Mouse (Mus musculus) right cerebral cortex, postnatal 14 days (tissue): ENCODE measurements at regions not wholly inside any gene's neighbourhood (a gene's known extent, or its start where the extent isn't known, plus 50 kb on each side); places are given as distances from the start of the nearest gene placed in this dataset.

Experiments
- DNase-seq: peaks from one replicate; pipeline ENCODE4 v3.0.0; 2022

DNA sequence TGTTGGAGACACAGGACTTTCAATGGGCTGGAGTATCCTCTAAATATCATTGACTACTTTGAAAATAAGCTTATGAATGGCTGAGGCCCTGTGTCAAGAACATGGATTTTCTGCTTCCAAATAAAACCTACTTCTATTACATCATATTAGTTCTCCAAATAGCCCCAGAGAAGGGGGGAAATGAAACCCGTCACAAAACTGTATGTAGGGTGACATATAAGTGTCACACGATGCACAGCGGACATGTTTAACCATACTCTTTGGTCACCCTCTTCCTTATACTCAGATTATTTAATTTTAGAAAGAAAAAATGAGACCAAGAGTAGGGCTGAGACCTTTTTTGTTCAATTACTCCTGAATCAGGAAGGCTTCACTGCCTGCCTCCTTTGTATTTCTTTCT, 189.2 kb upstream of the Creb1 start:
- no peak for DNase-seq

DNA sequence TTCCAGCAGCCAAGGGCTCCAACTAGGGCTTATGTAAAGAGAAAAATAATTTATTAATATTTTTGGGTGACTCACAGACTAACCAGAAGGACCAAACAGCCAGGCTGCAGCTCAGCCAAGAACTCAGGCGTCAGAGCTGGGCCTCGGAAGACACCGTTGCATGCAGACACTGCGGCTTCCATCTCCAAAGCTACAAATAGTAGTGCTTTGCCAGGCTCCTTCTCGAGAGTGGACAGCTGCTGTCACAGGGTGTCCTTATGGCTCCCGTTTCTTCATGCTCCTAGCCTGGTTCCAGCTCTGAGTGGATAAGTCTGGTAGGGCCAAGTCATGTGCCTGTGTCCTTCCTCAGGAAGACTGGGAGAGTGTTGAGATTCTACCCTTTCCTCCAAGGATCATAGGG, 190.8 kb upstream of the Creb1 start:
- DNase-seq, result no peak

DNA sequence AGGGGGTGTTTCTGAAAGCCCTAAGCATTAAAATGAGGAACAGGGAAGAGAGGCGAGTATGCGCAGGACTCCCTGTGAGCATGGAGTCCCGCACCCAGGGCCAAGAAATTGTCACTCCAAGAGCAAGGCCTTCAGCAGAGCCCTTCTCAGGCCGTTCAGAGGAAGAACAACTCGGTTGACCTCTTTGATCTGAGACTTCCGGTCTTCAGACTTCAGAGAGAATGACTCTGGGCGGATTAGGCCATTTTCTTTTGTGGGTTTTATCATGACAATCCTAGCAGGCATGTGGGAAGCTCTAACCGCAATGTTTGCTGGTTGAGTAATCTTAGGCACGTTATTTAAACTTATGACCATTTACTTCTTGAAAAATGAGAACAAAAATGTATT, 193.9 kb upstream of the Creb1 start:
- DNase-seq, result no peak

DNA sequence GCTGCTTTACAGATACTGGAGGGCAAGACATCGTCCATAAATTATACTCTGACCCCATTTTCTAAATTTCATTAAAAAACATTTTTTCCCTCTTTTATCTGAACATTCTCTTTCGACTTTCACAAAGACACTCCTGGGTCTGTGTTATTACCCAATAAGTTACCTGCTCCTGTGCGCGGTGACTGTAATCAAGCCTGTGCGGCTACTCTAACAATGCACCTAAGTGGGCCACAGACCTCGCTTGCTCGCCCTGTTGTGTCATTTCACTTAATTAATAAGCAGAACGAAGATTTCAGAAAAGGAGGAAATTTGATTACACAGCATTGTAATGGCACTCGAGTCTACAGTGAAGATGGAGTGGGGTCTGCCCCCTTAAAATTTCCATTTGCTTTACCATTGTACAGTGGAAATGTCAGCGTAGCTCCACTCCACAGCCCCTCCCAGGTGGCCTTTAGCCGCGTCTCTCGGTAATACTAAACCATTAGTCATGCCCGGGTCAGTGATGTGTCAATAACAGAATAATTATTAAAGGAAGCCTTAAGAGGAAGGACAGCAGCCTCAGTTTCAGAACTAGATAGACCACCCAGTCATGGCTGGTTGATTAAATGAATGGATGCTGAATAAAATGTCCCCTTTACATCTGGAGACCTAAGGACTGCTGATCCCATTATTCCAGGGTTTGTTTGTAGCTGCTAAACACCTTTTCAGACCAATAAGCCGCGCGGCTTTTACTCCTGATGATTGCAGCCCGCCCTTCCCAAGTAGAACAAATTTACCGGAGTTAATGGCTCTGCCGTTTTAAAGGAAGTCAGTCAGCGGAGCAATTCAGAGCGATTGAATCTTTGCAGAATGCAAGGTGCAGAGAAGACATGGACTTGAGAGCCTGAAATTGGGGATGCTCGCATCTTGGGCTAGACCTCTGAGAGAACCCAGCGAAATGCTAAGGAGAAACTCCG, 194.5 kb upstream of the Creb1 start:
- no peak for DNase-seq

DNA sequence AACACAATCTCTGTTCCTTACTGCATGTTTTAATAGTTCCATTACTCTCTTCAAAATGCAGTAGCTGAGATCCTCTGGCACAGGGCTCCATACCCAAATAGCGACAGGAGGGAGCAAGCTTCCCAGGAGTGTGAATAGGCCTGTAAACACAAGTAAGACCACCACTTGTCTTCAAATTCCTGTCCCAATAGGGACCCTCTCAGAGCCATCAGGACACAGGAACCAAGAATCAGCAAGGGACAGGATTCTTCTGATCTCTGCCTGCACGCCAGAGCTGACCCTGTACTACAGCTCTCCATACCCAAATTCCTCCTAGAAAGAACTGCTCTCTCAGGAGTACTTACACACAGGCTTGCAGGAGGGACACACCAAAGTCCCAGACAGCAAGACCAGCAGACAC, 200.9 kb upstream of the Creb1 start:
- DNase-seq, result no peak

DNA sequence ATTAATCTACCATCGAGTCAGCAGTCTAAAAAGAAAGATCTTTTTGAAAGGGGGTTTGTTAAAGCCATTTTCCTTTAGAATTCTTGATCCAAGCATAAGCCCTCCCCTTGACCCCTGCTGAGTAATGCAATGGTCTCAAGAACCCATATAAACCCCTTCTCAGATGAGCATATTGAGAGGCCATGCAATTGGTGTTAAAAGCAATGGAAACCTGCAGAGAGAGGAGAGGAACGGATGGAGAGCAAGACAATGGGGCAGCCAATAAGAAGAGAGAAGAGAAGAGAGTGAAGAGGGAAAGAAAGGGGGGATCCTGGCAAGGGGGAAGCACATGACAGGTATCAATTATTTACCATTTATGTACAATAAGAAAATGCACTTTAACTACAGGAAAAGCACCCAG, 201.7 kb upstream of the Creb1 start:
- DNase-seq, result no peak

DNA sequence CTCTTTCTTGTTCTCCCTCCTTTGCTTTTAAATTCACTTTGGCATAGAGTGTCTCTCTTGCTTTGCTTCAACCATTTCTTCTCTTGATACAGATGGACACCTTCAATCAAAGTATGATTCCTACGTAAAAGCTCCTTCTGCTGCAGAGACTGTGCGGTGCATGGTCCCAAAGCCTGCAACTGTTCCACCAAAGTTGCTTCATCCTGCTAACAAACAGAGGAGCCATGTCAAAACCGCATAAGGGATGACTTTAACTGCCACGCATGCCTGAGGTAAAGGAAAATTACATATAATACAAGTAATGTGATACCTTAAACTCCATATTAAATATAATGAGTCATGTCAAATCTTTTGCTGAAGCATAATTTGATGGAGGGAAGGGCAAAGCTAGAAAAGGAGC, 200.1 kb upstream of the Klf7 start:
- DNase-seq, result no peak

DNA sequence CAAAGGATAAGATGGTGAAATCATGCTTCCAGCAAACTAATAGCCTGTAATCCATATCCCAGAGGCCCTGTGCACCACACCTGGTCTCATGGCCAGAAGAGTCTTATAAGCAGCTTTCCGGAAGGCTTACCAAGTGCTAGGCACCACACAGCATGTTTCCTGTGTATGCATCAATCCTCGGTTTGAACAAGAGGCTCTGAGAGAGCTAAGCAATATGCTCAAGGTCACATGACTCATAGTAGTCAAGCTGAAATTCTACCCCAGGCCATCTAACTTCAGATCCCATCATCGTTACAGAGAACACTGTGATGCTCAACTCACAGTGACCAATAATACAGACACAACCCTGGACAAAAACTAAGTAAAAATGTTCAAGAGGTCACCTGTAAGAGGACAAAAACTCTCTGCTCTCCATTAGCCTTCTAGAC, 197.1 kb upstream of the Klf7 start:
- DNase-seq, result no peak

DNA sequence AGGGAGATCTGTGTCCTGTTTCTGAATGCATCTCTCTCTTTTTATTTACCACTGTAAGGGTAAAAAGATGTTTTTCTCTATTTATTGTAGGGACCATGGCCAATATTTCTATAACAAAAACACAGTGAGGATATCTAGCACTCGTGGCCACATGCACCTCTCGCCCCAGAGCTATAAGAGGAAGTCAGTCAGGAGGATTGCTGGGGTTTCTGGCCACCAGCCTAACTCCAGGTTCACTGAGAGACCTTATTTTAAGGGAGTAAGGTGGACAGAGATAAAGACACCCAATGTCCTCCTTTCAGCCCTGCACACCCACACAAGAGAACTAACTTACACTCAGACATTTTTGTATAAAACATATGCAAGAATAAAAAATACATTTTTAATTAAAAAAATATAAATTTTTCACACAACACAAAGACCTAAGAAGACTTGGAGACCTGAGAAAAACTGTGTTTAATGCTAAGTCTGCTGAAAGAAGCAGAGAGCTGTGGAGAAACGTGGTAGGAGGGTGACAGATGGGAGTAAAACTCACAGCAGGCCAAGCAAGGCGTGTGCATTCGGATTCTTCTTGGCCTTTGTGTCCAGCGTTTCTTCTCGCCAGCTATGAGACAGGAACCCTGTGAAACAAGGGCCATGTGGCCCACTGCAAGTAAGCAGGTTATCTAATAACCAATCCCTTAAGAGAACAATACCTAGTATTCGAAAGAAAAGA, 196.5 kb upstream of the Klf7 start:
- no peak for DNase-seq

DNA sequence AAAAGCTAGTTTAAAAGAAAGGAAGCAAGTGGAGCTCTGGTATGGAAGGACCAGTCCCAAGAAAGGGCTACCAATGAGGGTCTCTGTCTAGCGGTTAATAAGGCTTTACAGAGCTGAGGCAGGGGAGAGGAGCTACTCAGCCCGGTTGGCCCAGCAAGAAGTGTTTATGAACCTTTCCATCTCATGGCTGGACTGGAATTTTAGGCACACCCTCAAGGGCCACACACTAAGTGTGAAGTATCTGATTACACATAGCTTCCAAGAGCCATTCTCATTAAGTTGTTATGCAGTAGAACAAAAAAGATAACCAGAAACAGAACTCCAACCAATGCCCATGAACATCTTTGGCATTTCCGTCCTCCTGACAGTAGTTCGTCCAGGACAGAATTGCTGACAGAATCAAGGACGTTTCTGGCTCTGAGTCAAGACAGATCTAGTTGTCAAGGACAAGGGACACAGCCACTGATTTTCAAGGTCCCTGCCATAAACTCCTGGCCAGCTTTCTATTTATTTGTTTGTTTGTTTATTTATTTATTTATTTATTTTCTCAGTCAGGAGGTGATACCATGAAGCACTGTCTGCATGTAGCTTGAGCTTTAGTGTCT, 195.1 kb upstream of the Klf7 start:
- no peak for DNase-seq

DNA sequence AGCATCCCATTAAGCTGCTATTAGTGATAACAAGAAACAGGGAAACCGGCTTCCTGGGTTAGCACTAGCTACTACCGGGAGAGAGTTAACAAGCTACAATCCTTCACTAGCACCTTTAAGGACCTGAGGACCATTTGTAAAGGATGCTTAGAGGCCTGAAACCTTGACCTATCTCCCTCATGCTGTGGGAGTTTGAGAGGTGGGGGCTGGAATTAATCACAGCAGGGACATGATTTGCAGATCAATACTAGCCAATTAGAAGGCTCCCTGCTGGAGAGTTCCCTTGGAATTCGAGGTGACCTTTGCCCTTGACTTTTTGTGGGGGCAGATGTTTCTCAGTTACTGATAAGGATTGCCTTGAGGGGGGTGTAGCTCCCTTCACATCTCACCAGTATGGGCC, 189.3 kb upstream of the Klf7 start:
- no peak for DNase-seq

DNA sequence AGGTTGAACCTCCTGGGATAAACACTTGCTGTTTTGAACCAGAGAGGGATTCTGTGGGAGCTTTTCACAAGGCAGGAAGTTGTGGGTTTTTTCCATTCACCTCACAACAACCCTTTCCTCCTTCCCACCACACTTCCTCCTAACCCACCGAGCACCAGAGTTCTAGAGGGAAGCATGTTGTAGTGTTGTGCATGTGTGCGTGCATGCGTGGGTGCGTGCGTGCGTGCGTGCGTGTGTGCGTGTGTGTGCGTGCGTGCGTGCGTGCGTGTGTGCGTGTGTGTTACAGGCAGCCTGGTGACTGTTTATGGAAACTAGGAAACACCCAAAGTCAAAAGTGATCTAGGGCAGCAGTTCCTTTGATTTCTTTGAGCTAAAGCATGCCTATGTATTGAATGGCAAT, 186.5 kb upstream of the Klf7 start:
- no peak for DNase-seq

DNA sequence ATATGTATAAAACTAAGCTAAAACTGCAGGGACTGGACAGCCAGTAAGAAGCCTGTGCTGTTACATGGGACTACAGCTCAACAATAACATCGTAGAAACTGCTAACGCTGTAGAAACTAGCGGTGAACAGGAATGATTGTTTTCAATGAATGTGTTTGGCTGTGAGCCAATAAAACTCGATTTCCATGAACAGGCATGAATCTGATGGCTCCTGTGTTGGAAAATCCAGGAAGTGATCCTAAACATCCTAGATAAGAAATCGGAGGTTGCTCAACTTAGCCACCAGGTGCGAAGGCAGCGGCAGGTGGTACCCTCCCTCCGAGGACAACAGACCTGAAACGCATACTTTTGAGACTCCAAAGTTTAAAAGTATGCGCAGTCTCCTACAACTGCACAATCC, 186.0 kb upstream of the Klf7 start:
- no peak for DNase-seq

DNA sequence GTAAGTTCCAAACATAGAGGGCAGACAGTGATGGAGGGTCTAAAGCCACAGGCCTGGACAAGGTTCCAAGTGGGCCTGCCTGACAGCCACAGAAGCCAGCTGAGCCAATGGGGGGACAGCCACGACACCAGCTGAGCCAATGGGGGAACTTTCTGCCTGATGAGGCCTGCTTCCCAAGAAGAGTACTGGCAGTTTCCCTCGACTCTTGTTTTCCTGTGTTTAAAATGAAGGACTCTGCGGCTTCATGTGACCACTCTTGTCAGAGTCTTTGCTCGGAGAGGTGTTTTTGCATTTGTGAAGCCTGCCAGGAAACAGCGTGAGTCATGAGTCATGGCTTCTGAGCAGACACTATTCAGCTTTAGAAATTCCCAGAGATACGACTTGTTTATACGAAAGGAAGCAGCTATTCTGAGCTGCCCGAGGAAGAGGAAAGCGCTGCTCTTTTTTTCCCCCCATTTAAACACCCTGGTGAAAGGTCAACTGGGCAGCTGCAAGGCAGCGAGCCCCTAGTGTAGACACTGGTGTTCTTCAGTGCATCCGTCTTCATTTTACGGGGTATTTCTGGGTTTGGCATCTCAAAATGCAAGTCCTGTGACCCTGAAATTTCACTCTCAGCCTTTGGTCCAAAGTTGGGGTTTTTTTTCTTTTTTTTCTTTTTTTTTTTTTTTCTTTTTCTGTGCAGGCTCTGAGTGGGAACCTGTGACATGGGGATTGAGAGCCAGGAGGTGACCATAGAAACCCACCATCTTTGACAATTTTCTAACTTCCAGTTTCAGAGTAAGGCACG, 183.5 kb upstream of the Klf7 start:
- DNase-seq, result peak; percentile 27

DNA sequence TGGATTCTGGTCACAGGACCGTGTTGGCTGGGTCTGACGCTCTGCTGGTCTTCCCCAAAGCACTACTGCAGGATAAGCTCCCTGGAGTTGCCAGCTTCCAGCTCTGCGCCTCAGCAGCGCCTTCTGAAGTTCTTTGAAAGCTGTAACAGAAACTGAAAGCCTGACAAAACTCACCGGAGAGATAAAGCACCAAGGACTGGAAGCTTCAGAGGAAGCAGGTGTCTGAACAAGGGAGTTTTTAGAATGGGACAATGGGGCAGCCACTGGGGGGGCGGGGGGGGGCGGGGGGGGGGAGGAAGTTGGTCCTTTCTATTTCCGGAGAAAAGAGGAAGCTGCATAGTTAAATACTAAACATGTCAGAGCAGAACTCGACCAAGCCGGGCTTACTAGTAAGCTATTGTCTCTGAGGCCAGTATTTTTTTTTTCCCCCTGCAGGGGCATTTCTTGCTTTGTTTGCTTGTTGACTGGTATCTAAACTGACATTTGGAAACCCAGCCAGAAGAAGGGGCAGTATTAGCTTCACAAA, 180.8 kb upstream of the Klf7 start:
- peak; percentile 42 for DNase-seq

DNA sequence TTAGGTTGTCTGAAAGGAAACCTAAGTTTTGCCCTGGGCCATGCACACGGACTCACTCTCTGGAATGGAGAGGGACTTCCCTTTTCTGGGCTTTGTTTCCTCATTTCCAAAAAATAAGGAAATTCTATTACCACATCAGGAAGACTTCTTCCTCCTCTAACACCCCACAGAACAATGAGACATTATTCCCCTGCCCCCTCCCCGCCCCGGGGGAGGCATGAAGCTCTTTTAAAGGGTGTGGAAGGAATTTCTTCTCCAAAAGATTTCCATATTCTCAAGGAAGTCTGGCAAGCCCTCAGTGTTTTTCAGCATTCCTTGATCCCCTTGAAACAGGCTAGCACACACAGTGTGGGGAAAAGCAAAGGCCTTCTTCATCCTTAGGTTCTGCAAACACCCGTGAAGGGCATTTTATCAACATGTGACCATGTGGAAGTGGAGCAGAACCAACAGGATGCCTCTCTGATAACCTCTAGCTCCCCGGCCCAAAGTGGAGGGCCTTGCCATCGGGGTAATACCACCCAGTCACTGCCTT, 179.5 kb upstream of the Klf7 start:
- no peak for DNase-seq

DNA sequence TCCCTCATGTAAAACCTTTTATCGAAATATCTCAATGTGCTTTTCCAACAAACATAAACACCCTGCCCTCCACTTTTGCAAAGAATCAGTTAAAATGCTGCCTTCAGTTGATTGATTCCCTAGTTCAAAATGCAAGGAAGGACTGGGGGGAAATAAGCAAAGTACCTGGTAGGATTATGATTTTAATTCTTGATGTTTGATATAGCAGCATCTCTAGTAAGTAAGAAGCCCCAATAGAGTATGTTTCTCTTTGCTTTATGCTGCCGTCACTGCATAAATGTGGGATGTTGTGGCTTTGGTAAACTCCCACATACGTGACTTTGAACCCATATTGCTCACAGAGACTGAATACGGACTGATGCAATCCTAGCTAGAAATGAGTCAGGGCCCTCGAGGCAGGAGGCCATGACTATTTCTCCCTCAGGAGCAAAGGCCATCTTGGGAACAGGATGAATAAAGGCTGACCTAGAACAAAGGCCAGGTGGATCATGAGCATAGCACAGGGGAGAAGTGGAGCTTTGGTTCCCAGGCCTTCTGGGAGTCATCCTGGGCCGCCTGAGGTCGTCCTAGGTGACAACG, 179.0 kb upstream of the Klf7 start:
- no peak for DNase-seq

DNA sequence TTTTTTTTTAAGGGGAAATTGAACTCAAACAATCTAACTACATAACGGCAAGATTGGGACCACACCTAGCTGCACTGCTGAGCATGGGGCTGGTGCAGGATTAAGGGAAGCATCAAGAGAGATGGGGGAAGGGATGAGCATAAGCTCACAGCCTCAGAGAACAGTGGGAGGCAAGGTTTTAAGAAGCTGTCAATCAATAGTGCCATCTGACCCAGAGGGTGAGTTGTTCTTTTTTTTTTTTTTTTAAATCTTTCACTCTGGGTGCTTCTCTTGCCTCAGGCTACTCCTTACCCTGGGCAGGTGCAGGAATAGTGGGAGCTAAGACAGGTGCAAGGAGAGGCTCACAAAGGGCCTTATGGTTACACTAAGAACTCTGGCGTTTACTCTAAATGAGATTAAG, 176.9 kb upstream of the Klf7 start:
- no peak for DNase-seq

DNA sequence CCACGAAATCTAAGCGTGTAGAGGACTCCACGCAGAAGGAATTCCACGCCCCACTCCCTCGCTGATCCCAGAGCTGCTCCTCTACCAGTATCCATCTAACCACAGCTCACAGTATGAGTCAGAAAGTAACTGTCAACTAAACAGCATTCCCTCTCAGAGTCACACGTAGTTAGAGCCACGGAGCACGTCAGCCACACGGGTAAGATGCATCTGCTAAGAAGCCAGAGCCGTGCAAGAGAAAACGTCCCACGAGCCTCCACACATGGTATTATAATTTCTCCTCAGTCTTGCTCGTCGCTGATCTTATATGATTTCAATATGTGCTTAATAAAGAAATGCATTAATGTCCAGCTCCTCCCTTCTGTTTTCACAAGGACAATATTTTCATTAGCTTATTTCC, 176.1 kb upstream of the Klf7 start:
- DNase-seq, result no peak

DNA sequence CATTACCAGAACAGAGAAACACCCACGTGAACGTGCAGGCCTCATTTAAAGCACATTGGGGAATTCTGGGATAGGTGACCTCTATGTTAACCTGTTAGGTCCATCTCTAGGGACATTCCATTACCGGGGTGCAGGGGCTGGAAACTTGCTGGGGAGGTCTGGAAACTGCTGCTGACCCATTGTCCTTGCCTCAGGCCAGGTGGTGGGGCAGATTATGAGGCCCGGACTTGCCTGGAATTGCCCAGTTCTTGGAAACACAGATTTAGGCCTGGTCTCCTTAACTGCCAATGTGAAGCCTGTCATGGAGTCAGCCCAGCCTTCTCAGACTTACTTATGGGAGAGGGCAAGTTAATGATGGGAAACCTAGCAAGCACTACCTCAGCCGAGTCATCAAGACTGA, 175.3 kb upstream of the Klf7 start:
- no peak for DNase-seq

DNA sequence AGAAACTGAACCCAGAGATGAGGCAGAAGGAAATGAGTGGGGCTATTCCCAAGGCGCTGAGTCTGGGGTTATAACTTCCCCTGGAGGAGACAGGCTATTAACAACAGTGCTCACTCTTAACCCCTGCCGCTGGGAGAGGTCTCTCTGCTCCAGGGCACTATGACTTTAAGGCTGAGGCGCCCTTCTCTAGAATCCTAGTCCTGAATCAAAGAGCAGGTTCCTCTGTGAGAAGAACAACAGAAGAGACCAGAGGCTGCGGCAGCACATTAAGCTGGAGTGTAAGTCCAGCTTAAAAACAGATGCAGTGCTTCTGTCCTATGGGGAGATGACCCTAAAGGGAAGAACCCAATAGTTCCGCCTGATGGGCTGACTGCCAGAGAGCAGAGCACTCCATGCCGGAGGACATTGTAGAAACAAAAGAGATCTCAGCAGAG, 173.4 kb upstream of the Klf7 start:
- peak; percentile 37 for DNase-seq

DNA sequence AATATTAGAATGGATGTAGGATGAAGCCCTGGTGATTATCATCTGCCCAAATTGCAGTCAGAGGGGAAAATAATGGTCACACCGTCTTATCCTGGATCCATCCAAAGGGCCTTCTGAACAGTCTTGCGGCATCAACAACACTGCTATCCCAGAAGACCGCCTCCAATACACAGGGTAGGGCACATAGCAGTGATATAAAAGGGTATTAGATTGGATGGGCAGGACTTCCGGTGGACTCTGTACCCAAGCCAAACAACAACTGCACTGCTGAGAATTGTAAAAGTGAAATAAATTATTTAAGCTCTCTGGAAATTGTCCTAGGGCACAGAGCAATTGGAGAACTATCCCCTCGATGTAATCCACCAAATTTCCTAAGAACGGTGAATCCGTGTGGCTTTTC, 173.0 kb upstream of the Klf7 start:
- DNase-seq, result no peak
